Mouse (Mus musculus) adrenal gland, adult (tissue): Measurements from ENCODE around the gene Bmp2k.
"Not testable (repeated sequence)": the region's sequence is repeated elsewhere in the genome, so short reads cannot be mapped to it uniquely, and the experiment has no call there.

Experiments
- DNase-seq, 2 experiments: peaks; one replicate each; pipeline ENCODE4 v3.0.0; 2022 to 2023; ENCODE audit warnings: low spot score in 1 of 2; ENCODE audit not compliant: inconsistent age in 2 of 2

The Bmp2k gene

GRCm38 (mm10) chr5:97001153-97001552 lies 3.7 kb downstream of the Bmp2k start:
- DNase-seq: no peak

- DNase-seq: no peak
These were observed 4.1 kb downstream of the Bmp2k start for GRCm38 (mm10) chr5:97001571-97001970.

DNA sequence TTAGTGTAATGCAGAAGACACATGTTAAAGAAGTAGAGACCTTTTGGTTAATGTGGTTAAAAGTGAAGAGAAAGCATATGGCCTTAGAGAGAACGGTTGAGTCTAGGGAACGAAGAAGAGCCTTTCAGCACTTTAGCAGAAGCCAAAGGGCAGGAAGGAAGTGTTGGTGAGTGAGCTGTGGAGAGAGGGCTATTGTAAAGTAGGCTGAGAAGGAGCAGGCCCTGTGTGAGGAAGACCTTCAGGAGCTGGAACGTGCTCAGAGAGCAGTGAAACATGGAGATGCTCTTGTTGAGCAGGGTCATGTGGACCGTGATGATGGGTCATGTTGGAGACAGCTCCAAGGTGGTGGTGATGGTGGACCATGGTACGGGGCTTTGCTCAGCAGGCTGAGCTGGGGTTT lies 4.8 kb downstream of the Bmp2k start:
- no peak for DNase-seq

- no peak for DNase-seq
These were observed 5.4 kb downstream of the Bmp2k start for GRCm38 (mm10) chr5:97002937-97003336.

GRCm38 (mm10) chr5:97004178-97005030 lies 6.9 kb downstream of the Bmp2k start:
- no peak for DNase-seq

DNA sequence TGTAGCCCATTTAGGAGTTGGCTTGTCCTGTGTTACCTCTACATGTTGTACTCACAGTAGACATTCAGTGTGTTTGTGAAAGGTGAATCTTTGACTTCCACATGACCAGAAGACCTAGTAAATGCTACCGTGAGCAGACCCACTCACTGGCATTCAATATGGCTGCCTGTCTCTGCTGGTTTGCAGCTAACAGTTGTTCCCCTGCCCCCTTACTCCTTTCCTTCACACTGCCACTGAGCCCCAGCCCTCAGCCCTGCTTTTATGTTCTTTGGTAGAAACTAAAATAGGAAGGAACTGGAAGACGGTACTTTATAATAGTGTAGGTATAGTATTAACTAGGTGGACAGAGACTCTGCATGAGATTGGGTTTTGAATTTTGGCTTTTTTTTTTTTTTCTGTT lies 8.4 kb downstream of the Bmp2k start:
- no peak for DNase-seq

GRCm38 (mm10) chr5:97006929-97007328 lies 9.4 kb downstream of the Bmp2k start:
- no peak for DNase-seq

- DNase-seq: no peak
These were observed 10.0 kb downstream of the Bmp2k start for GRCm38 (mm10) chr5:97007496-97007895.

- DNase-seq: not testable (repeated sequence)
These were observed 11.7 kb downstream of the Bmp2k start for GRCm38 (mm10) chr5:97009140-97009539.

GRCm38 (mm10) chr5:97009601-97010335 lies 12.3 kb downstream of the Bmp2k start:
- DNase-seq: no peak

- peak in 1 of 2 experiments; percentile 81 for DNase-seq
These were observed 18.5 kb downstream of the Bmp2k start for GRCm38 (mm10) chr5:97015781-97016508.

GRCm38 (mm10) chr5:97016842-97017577 lies 19.5 kb downstream of the Bmp2k start:
- DNase-seq: no peak

- DNase-seq: peak in 1 of 2 experiments; percentile 74
These were observed 25.1 kb downstream of the Bmp2k start for GRCm38 (mm10) chr5:97022305-97023278.

- DNase-seq: peak; percentile 86 to 91
These were observed 27.3 kb downstream of the Bmp2k start for GRCm38 (mm10) chr5:97024834-97025233.

- DNase-seq: peak in 1 of 2 experiments; percentile 56
These were observed 28.2 kb downstream of the Bmp2k start for GRCm38 (mm10) chr5:97025650-97026049.

GRCm38 (mm10) chr5:97028004-97028403 lies 30.5 kb downstream of the Bmp2k start:
- DNase-seq: no peak

GRCm38 (mm10) chr5:97028840-97029239 lies 31.4 kb downstream of the Bmp2k start:
- DNase-seq: not testable (repeated sequence)

- no peak for DNase-seq
These were observed 34.3 kb downstream of the Bmp2k start for GRCm38 (mm10) chr5:97031771-97032170.

GRCm38 (mm10) chr5:97045260-97045659 lies 47.8 kb downstream of the Bmp2k start:
- no peak for DNase-seq

GRCm38 (mm10) chr5:97046680-97047079 lies 49.2 kb downstream of the Bmp2k start:
- no peak for DNase-seq
